Mouse (Mus musculus): ENCODE data around the gene Sept9. TPM values are rescaled to one million over a fixed set of nuclear protein-coding genes. Genes with fewer than 3 reads are reported as not detected.

The Sept9 gene
- polyA plus RNA-seq, 2 experiments, result 78.7 to 125 TPM

DNA sequence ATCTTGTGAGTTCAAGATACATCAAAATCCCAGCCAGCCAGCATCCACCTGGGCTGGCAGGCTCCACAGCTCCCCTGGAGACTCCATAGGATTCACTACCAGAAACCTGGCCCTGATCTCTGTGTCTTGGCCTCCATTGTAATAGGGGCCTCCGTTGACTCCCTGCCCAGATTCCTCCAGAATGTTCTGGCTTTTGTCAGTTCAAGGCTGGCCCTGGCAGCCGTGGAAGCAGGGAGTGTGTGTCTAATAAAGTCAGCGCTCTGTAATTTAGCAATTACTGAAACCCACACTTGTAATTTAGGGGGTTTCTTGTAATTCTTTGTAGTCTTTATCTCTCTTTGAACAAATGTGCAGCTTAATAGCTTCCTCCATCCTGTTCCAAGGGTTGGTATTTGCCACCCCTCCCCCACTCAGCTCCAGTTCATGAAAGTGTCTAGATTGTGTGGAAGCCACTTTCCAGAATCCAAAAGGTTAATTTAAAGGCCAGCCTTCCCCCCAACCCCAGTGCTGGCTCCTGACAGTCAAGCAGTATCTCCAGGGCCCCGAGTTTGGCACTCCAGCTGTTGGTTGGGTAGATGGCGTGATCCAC lies 170.9 kb downstream of the Sept9 start:
- Histone ChIP-seq H3K4me1 (ENCODE audit: control insufficient read depth, insufficient read depth, low read length) (peaks cover 11% of the 10 kb centered on the region), H3K27ac (replicated peaks; ENCODE audit: low read depth, low read length) (peak overlapping the region; percentile 19; the same call in 1 of the 2 replicates), H3K9ac (ENCODE audit: low read depth, low read length, severe bottlenecking) (no peak overlapping the region), H3K9me3 (ENCODE audit: control insufficient read depth, low read length) (no peaks in the 10 kb centered on the region), H3K27me3 (ENCODE audit: control insufficient read depth, insufficient read depth, low read length) (no peaks in the 10 kb centered on the region), H3K4me2 (replicated peaks; ENCODE audit: low read depth, low read length, severe bottlenecking) (no peak overlapping the region), H3K36me3 (ENCODE audit: control insufficient read depth, insufficient read depth, low read length) (no peaks in the 10 kb centered on the region), H3K4me3 (replicated peaks; ENCODE audit: low read length) (no peak overlapping the region)
- ATAC-seq (ENCODE audit: low FRiP score, low read depth) (no peak), DNase-seq (ENCODE audit: low spot score) (peak; percentile 58)
- TF ChIP-seq POLR2A (IDR thresholded peaks at IDR 0.05; ENCODE audit: borderline replicate concordance, extremely low read depth, insufficient read depth, insufficient read length), result no peak
- 23% methylated on average over 5 of the region's 5 CpGs for WGBS

DNA sequence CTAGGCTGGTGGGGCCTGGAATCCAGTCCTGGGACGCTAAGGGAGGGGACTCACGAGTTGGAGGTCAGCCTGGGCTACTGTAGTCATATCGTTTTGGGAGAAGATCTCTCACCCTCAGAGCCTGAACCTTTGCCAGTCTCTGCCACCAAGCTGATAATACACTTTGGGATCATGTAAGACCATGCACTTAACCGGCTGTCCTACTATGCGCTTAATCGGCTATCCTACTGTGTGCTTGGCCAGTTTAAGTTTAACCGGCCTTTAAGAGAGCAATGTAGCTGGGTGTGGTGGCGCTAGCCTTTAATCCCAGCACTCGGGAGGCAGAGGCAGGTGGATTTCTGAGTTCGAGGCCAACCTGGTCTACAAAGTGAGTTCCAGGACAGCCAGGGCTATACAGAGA lies 173.1 kb downstream of the Sept9 start:
- H3K4me1 ChIP-seq (ENCODE audit: control insufficient read depth, insufficient read depth, low read length), result peaks cover 11% of the 10 kb centered on the region
- H3K27ac ChIP-seq (replicated peaks; ENCODE audit: low read depth, low read length), result no peak overlapping the region
- no peak for ATAC-seq (ENCODE audit: low FRiP score, low read depth)
- no peak for TF ChIP-seq POLR2A (IDR thresholded peaks at IDR 0.05; ENCODE audit: borderline replicate concordance, extremely low read depth, insufficient read depth, insufficient read length)
- no peaks in the 10 kb centered on the region for H3K36me3 ChIP-seq (ENCODE audit: control insufficient read depth, insufficient read depth, low read length)
- H3K27me3 ChIP-seq (ENCODE audit: control insufficient read depth, insufficient read depth, low read length), result no peaks in the 10 kb centered on the region
- 91% methylated on average over 10 of the region's 10 CpGs for WGBS
- no peak overlapping the region for H3K4me2 ChIP-seq (replicated peaks; ENCODE audit: low read depth, low read length, severe bottlenecking)
- no peak overlapping the region for H3K9ac ChIP-seq (ENCODE audit: low read depth, low read length, severe bottlenecking)
- H3K4me3 ChIP-seq (replicated peaks; ENCODE audit: low read length), result no peak overlapping the region
- no peak for DNase-seq (ENCODE audit: low spot score)
- no peaks in the 10 kb centered on the region for H3K9me3 ChIP-seq (ENCODE audit: control insufficient read depth, low read length)

DNA sequence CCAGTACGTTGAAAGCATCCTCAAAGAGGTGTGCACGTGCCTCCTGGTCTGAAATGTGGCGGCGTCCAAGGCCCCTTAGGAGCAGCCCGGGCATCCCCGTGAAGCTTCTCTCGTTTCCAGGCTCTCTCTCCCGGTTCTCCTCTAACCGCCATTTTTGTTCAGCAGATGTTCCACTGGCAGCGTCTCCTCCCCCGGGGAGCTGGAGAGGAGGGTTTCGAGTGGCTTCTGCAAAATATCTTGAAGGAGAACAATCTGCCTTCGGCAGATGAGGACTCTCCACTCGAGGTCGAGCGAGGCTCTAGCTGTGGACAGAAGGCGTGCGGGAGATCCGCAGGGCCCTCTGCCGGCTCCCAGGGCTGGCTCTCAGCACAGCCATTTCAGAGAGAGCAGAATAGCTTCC lies 173.7 kb downstream of the Sept9 start:
- H3K4me3 ChIP-seq (replicated peaks; ENCODE audit: low read length), result no peak overlapping the region
- no peak for DNase-seq (ENCODE audit: low spot score)
- H3K27ac ChIP-seq (replicated peaks; ENCODE audit: low read depth, low read length), result no peak overlapping the region
- no peaks in the 10 kb centered on the region for H3K36me3 ChIP-seq (ENCODE audit: control insufficient read depth, insufficient read depth, low read length)
- H3K9ac ChIP-seq (ENCODE audit: low read depth, low read length, severe bottlenecking), result no peak overlapping the region
- H3K4me1 ChIP-seq (ENCODE audit: control insufficient read depth, insufficient read depth, low read length), result peaks cover 11% of the 10 kb centered on the region
- no peaks in the 10 kb centered on the region for H3K9me3 ChIP-seq (ENCODE audit: control insufficient read depth, low read length)
- no peak for TF ChIP-seq POLR2A (IDR thresholded peaks at IDR 0.05; ENCODE audit: borderline replicate concordance, extremely low read depth, insufficient read depth, insufficient read length)
- ATAC-seq (ENCODE audit: low FRiP score, low read depth), result no peak
- H3K27me3 ChIP-seq (ENCODE audit: control insufficient read depth, insufficient read depth, low read length), result no peaks in the 10 kb centered on the region
- no peak overlapping the region for H3K4me2 ChIP-seq (replicated peaks; ENCODE audit: low read depth, low read length, severe bottlenecking)
- 70% methylated on average over 18 of the region's 20 CpGs for WGBS

DNA sequence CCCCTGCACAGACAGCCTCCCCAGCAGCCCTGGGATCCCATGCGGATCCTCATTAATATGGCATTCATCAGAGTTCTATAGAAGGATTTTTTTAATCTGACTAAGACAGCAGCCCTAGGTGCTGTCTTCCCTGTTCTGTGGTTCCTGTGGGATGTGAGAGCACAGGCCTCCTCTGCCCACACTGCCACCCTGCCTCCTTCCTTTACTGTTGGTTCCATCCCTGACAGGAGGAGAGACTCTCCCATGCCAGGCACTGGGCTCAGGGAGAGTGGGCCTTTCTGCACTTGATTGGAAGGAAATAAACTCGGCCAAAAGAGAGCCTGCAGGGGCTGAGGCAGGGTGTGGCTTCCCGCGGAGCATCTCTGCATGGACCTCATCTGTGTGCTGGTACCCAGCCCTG lies 174.4 kb downstream of the Sept9 start:
- no peak for TF ChIP-seq POLR2A (IDR thresholded peaks at IDR 0.05; ENCODE audit: borderline replicate concordance, extremely low read depth, insufficient read depth, insufficient read length)
- no peaks in the 10 kb centered on the region for H3K27me3 ChIP-seq (ENCODE audit: control insufficient read depth, insufficient read depth, low read length)
- H3K4me1 ChIP-seq (ENCODE audit: control insufficient read depth, insufficient read depth, low read length), result peaks cover 11% of the 10 kb centered on the region
- WGBS, result 38% methylated on average over 4 of the region's 4 CpGs
- H3K9me3 ChIP-seq (ENCODE audit: control insufficient read depth, low read length), result no peaks in the 10 kb centered on the region
- ATAC-seq (ENCODE audit: low FRiP score, low read depth) (no peak), DNase-seq (ENCODE audit: low spot score) (no peak)
- H3K4me3 ChIP-seq (replicated peaks; ENCODE audit: low read length), result no peak overlapping the region
- no peaks in the 10 kb centered on the region for H3K36me3 ChIP-seq (ENCODE audit: control insufficient read depth, insufficient read depth, low read length)
- H3K27ac ChIP-seq (replicated peaks; ENCODE audit: low read depth, low read length), result no peak overlapping the region
- H3K4me2 ChIP-seq (replicated peaks; ENCODE audit: low read depth, low read length, severe bottlenecking), result no peak overlapping the region
- H3K9ac ChIP-seq (ENCODE audit: low read depth, low read length, severe bottlenecking), result no peak overlapping the region

DNA sequence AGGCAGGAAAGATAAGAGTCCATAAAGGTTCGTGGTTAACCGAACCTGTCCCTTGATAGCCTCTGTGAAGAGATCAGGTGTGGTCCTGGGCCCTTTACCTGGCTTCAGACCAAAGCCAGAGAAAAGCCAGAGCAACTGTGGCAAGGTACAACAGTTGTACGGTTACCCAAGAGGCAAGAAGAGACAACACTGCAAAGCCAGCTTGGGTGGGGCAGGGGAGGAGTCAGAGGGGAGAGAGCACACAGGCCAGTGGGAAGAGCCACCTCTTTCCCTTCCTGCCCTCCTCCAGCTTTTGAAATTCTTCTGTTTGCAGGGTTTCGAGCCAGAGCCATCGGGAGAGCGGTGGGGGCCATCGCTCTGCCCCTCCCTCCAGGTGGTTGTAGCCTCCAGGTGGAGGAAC lies 174.8 kb downstream of the Sept9 start:
- Histone ChIP-seq H3K27ac (replicated peaks; ENCODE audit: low read depth, low read length) (no peak overlapping the region), H3K4me3 (replicated peaks; ENCODE audit: low read length) (no peak overlapping the region), H3K9ac (ENCODE audit: low read depth, low read length, severe bottlenecking) (no peak overlapping the region), H3K9me3 (ENCODE audit: control insufficient read depth, low read length) (no peaks in the 10 kb centered on the region), H3K27me3 (ENCODE audit: control insufficient read depth, insufficient read depth, low read length) (no peaks in the 10 kb centered on the region), H3K4me2 (replicated peaks; ENCODE audit: low read depth, low read length, severe bottlenecking) (no peak overlapping the region), H3K36me3 (ENCODE audit: control insufficient read depth, insufficient read depth, low read length) (no peaks in the 10 kb centered on the region), H3K4me1 (ENCODE audit: control insufficient read depth, insufficient read depth, low read length) (peaks cover 11% of the 10 kb centered on the region)
- TF ChIP-seq POLR2A (IDR thresholded peaks at IDR 0.05; ENCODE audit: borderline replicate concordance, extremely low read depth, insufficient read depth, insufficient read length), result no peak
- DNase-seq (ENCODE audit: low spot score), result no peak
- 54% methylated on average over 7 of the region's 7 CpGs for WGBS
- no peak for ATAC-seq (ENCODE audit: low FRiP score, low read depth)
